Mouse (Mus musculus) heart, postnatal 0 days (tissue): ENCODE data around the gene Sarm1.

Experiments
- CTCF ChIP-seq: IDR thresholded peaks from 2 replicates; pipeline ENCODE4 v1.5.1; 2016; ENCODE audit warnings: antibody characterized with exemption, control low read depth, low read depth
- EP300 ChIP-seq: IDR thresholded peaks from 2 replicates; pipeline ENCODE4 v1.6.1; 2016; ENCODE audit warnings: antibody characterized with exemption, low read depth

GRCm38 (mm10) chr11:78428309-78428708 is 69.2 kb downstream of the Sarm1 start:
- TF ChIP-seq EP300 (no peak), CTCF (no peak)
